Mouse (Mus musculus) gastrocnemius, postnatal 14 days (tissue): Measurements from ENCODE around the gene Sgsm3. TPM values are rescaled to one million over a fixed set of nuclear protein-coding genes. Genes with fewer than 3 reads are reported as not detected.

Experiments
- DNase-seq: peaks from one replicate; pipeline ENCODE4 v3.0.0; 2021; ENCODE audit warnings: mixed read lengths
- intact Hi-C: fragments of 180-260 bp; cut with DNase I; formaldehyde crosslinking; loops from one replicate; pipeline ENCODE4 v1.15.1; 2025; ENCODE audit warnings: low total_unique reads
- total RNA-seq, 2 experiments: library from RNA; stranded (reverse); gene quantifications; 2 replicates each; pipeline ENCODE4 v1.2.3; 2021

The Sgsm3 gene
- total RNA-seq, 2 experiments from 2014 or later = 9.0 to 10.2 TPM

- no peak for DNase-seq
- intact Hi-C loops = no loop called here
Observed at GRCm38 (mm10) chr15:80974311-80974710, 3.3 kb upstream of the Sgsm3 start.

- intact Hi-C loops = no loop called here
Observed at GRCm38 (mm10) chr15:80975666-80976065, 1.9 kb upstream of the Sgsm3 start.

DNA sequence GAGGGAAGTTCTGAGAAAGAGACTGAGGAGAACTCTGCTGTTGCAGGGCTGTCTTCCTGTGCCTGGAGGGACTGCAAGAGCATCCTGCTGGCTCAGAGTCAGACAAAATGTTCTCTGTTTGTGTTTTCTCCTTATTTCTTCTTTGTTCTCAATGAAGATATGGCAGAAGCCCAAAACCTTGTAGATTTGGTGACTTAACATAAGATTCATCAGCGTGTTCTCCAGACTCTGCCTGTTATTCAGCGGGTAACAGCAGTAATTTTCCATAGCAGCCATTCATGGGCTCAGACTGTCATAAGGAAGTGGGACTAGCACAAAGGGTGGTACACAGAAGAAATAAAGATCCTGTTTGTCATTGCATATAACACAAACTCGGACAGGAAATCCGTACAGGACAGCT lies 2.0 kb downstream of the Sgsm3 start:
- intact Hi-C loops = no loop called here
- no peak for DNase-seq

More at GRCm38 (mm10) chr15:80975666-80976065, 1.9 kb upstream of the Sgsm3 start:
- no peak for DNase-seq

DNA sequence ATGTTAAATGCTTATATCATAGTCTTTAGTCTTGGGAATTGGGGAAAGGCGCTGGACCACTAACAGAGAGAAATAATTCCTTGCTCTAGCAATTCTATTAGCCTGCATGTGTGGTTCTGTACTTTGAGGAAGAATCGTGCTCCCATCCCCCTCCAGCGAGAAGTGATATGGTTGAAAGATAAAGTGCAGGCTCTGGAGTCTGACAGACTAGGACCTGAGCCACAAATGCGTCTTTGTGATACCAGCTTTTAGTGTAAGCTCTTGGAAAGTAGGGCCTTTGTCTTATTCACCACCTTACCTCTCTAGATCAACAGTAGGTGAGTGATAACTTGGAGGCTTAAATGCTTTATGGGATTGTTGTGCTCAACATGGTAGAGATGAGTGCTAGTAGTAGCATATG lies 3.6 kb downstream of the Sgsm3 start:
- intact Hi-C loops = no loop called here
- DNase-seq = no peak

DNA sequence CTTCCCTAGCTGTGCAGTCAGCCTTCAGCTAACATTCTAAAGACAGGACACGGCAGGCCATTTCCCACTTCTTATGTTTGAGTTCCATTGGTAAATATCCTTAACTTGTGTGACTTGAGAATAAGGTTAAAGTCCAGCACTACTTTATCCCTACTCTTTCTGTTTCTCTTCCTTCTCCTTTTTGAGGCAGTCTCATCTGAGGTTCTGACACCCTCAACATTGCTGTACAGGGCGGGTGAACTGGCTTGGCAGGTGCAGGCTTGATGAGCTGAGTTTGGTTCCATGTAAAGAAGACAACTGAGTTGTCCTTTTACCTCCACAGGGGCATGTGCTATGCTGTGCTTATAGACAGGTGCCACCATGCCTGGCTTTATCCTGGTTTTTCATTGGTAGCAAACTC lies 5.7 kb downstream of the Sgsm3 start:
- intact Hi-C loops = no loop called here

GRCm38 (mm10) chr15:80988331-80988730 lies 10.8 kb downstream of the Sgsm3 start:
- no peak for DNase-seq
- intact Hi-C loops = no loop called here

More for the DNA sequence above, 5.7 kb downstream of the Sgsm3 start:
- DNase-seq = no peak

GRCm38 (mm10) chr15:80989712-80990111 lies 12.1 kb downstream of the Sgsm3 start:
- DNase-seq = no peak
- intact Hi-C loops = no loop called here

GRCm38 (mm10) chr15:80994959-80995358 lies 17.4 kb downstream of the Sgsm3 start:
- intact Hi-C loops = no loop called here

DNA sequence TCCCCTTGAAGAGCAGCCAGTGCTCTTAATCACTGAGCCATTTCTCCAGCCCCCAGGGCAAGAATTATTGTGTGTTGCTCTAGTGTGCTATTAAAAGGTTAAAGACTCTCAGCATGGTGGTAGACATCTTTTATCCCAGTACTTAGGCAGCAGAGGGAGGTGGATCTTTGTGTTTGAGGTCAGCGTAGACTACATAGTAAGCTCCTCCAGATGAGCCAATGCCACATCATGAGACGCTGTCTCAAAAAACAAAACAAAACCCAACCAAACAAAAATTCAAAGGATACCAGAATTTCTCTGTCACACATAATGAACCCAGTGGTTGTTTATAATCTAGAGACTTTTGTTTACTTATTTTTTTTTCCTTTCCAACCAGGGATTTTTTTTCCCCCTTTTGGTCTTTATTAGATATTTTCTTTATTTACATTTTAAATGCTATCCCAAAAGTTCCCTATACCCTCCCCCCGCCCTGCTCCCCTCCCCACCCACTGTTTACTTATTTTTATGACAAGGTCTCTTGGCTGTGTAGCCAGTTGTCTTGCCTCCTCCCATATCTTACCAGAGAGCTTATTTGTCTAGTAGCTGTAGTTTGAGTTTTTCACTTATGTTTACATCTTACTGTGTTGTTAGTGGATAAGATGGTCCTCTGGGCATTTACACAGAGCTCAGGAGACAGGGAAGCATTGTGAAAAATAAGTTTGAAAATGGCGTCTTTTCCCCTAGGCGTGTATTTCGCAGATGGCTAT lies 18.7 kb downstream of the Sgsm3 start:
- DNase-seq = no peak
- intact Hi-C loops = no loop called here

More at GRCm38 (mm10) chr15:80994959-80995358, 17.4 kb downstream of the Sgsm3 start:
- no peak for DNase-seq

- intact Hi-C loops = no loop called here
- no peak for DNase-seq
Observed at GRCm38 (mm10) chr15:80997077-80997476, 19.5 kb downstream of the Sgsm3 start.

DNA sequence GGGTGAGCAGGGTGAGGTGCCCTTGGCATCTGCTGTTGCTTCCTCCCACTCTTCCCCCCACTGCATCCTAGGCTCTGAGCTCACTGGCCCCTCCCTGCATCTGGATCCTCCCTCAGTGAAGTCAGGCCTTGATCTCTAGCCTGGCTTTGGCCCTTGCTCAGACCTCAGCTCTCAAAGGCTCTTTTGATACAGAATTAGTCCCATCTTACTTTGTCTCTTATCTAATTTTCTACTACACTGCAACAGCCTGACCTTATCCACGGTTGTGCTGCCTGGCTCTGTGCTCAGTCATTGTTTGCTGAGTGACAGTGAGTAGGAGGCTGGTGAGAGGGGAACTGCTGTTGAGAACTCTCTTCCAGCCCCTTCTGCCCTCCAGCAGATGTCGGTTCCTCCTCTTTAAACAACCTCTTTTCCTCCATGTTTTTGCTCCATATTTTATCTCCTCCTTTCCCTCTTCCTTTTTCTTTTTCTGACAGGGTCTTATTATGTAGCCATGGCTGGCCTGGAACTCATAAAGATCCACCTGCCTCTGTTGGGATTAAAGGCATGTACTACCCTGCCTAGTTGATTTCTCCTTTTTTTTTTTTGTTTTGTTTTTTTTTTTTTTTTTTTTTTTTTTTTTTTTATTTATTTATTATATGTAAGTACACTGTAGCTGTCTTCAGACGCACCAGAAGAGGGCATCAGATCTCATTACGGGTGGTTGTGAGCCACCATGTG lies 23.0 kb downstream of the Sgsm3 start:
- intact Hi-C loops = no loop called here
- DNase-seq = no peak

DNA sequence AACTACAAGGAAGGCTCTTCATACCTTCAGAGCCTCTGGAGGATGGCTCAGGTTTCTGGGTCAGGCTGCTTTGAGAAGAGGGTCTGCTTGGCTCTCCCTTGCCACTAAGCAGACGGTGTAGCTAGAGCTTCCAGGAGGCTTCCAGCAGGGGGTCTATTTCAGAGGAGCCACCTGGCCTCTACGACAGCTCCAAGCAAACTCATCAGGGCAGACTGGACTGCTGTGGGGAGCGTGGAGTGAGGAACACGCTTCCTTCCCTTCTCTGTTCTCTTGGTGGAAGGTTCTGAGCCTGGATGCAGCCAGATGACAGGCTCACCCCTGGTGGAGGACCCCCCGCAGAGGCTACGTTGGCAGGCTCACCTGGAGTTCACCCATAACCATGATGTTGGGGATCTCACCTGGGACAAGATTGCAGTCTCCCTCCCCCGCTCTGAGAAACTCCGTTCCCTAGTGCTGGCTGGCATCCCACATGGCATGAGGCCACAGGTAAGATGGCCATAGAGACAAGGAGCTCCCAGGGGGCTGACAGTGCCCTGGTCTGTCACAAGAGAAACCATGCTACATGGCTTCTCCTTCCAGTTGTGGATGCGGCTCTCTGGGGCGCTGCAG lies 28.7 kb downstream of the Sgsm3 start:
- no peak for DNase-seq
- intact Hi-C loops = no loop called here

DNA sequence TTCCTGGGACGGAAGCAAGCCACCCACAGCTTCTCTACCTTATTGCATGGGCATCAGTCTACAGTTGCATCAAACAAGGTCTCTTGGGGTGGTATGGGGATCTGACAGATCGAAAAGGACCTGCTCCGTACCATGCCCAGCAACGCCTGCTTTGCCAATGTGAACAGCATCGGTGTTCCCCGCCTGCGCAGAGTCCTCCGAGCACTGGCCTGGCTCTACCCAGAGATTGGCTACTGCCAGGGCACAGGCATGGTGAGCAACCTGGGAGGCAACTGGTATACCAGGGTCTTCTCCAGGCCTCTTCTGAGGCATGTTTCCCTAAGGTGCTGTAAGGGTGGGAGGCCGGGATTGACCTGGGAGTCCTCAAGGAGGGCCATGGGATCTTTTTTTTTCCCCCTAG lies 29.8 kb downstream of the Sgsm3 start:
- intact Hi-C loops = no loop called here
- no peak for DNase-seq

GRCm38 (mm10) chr15:81007905-81008304 lies 30.3 kb downstream of the Sgsm3 start:
- no peak for DNase-seq
- intact Hi-C loops = no loop called here

DNA sequence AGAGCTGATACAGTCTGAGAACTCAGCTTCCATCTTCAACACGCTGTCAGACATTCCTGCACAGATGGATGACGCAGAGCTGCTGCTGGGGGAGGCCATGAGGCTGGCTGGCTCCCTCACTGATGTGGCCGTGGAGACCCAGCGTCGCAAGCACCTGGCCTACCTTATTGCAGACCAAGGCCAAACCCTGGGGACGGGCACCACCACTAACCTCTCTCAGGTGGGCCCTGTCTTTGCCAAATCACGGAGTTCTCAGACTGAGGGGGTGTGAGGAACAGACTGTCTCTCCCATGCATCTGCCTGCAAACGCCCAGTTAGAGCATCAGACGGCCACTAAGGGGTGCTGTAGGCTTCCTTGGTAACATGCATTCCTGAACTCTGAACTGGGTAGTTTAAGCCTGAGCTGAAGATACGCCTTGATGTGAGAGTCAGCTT lies 31.1 kb downstream of the Sgsm3 start:
- DNase-seq = no peak
- intact Hi-C loops = no loop called here

DNA sequence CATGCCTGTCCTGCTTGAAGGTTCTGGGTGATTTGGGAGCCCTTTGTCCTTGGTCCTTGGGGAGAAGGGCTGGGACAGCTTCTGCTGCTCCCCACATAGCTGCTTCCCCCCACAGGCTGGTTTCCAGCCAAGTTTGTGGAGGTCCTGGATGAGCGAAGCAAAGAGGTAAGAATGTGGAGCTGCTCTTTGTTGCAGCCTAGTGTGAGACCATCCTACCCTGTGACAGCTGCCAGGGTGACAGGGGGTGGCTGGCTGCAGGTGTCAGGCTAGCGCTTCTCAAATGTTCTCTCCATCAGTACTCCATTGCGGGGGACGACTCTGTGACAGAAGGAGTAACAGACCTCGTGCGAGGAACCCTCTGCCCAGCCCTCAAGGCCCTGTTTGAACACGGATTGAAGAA lies 32.5 kb downstream of the Sgsm3 start:
- intact Hi-C loops = no loop called here
- DNase-seq = no peak

DNA sequence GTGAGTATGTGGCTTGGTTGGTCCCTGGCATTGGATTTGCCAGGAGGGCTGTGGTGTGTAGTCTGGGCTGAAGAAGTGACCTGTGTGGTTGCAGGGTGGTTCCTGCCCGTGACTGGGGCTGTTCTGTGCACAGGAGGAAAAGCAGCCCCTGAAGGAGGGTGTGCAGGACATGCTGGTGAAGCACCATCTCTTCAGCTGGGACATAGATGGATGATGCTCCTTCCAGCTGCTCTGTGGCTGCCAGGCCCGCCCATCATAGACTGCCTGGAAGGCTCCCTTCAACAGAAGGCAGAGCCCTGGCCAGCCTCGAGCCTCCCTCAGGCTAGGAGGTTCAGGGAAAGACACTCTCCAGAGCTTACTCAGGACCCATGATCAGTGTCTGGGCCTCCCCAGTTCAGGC lies 34.0 kb downstream of the Sgsm3 start:
- intact Hi-C loops = no loop called here
- no peak for DNase-seq

GRCm38 (mm10) chr15:81012359-81012758 lies 34.8 kb downstream of the Sgsm3 start:
- intact Hi-C loops = no loop called here
- DNase-seq = no peak

GRCm38 (mm10) chr15:81013186-81013585 lies 35.6 kb downstream of the Sgsm3 start:
- intact Hi-C loops = no loop called here
- no peak for DNase-seq

- no peak for DNase-seq
- intact Hi-C loops = no loop called here
Observed at GRCm38 (mm10) chr15:81015068-81015744, 37.6 kb downstream of the Sgsm3 start.
